Mouse (Mus musculus) spleen, adult 12 weeks (tissue): Measurements from ENCODE around the gene Cltb.

Experiments
- DNase-seq: peaks from one replicate; pipeline ENCODE4 v3.0.0; 2022; ENCODE audit warnings: low spot score

Gene Cltb

DNA sequence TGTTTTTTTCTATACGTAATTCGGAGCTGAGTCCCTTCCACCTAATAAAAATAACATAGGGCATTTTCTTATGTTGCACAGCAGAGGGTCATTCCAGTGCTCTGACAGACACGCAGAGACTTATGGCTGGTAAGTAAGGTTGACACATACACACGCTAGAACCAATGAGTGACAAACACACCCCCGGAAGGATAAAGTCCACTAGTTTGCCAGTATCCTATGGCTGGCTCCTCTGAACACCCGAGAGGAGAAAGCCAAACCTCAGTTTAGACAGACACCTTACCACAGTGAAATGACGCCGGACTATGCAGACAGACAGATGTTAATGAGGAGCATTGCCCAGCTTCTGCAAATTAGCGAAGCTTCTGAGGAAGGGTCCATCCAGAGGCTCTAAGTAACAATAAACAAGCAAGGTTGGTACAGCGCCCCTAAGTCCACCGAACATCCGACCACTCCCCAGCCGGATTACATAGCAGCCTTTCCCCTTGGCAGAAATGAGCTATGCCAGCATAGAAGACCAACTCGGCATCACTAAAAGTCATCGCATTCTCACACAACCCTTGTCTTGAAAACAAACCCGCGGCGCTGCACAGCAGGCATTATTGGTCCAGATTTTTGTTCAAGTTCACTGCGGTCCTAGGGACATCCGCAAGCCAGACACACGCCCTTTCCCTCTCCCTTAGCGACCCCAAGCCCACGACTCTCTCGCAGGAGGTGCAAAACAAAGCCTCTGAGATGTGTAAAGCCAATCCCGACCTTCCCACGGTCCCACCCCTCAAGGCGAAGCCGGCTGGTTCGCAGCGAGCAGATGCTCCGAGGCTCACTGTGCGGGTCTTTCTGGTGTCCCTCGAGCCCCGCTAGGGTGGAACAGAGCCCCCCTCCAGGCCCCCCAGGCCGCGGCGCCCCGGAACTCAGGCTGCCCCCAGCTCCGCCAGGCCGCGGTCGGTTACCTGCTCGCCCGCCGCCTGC, 46.6 kb downstream of the Cltb start:
- DNase-seq: no peak

- no peak for DNase-seq
These were observed 48.6 kb downstream of the Cltb start for GRCm38 (mm10) chr13:54562562-54562961.

DNA sequence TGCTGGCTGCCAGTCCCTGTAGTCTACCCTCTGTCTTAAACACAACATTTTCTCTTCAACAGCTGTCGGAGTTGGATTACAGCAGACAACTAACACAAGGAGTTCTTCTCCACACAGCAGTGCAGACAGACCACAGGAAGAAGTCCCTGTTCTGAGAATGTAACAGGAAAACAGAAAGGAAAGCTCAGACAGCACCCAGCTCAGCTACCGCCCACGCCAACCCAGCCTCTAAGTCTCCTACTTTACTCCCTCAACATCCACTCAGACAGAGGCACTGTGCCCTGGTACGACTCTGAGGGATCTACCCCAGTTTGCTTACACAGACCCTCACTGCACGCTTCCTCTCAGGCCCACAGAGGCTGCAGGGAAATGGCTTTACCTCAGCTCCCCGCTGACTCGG, 50.5 kb downstream of the Cltb start:
- DNase-seq: no peak

- DNase-seq: no peak
These were observed 51.5 kb downstream of the Cltb start for GRCm38 (mm10) chr13:54559656-54560055.

GRCm38 (mm10) chr13:54557652-54558051, 53.5 kb downstream of the Cltb start:
- DNase-seq: no peak

- no peak for DNase-seq
These were observed 54.3 kb downstream of the Cltb start for GRCm38 (mm10) chr13:54556796-54557195.

- DNase-seq: no peak
These were observed 55.0 kb downstream of the Cltb start for GRCm38 (mm10) chr13:54556176-54556575.

- no peak for DNase-seq
These were observed 63.1 kb downstream of the Cltb start for GRCm38 (mm10) chr13:54548036-54548435.
